In the genomic region with DNA sequence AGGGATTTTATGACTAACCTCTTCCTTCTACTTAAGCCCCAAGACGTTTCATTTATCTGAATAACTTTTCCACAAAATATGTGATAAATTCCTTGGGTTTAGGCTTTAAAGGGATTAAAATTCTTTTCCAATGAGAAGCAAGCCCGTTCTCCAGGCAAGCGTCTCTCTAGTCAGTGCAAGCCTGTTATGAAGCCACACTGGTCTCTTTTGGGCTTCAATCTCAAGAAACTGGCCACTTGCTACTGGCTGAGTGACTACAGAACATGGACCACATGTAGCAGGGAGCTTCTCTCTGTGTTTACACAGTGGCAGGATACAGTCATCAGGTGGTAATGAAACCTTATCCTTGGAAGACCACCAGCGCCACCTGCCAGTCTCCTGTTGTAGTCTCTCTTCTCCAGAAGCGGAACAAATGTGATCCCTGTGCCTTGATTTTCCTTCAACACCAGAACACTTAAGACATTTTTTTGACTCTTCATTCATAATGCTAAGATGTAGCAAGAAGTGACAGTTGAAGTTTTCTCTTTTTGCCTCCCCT, we compare ENCODE assay signal across 8 mouse cellular contexts.
DNase-seq lines count a peak whose midpoint lies in the region; ATAC-seq and TF ChIP-seq lines count a peak whose summit lies in the region.
"Had no signal": no experiment of that assay in that cellular context is flagged by ENCODE, and none has a peak within 500 bp of the region (broad histone marks: within the 10 kb centered on the region; RNA-seq: fewer than 3 reads in every experiment).

No protein-coding gene starts in this region.

- no peak; the same call in 1 of the 2 replicates for ATAC-seq in midbrain, embryonic 14.5 days (ENCODE audit: low FRiP score, low TSS enrichment)

- H3K27me3 ChIP-seq in embryonic facial prominence, embryonic 10.5 days (replicated peaks; ENCODE audit: low read depth, poor library complexity, severe bottlenecking): no peaks in the 10 kb centered on the region
- no peaks in the 10 kb centered on the region for H3K27me3 ChIP-seq in midbrain, embryonic 14.5 days (ENCODE audit: control insufficient read depth, insufficient read depth, low read length)

- H3K4me3 ChIP-seq in layer of hippocampus, adult 2 months: no peak overlapping the region
- no peak overlapping the region for H3K4me3 ChIP-seq in embryonic facial prominence, embryonic 10.5 days
- H3K4me3 ChIP-seq in midbrain, embryonic 14.5 days (replicated peaks; ENCODE audit: low read depth, low read length): no peak overlapping the region
- H3K4me3 ChIP-seq: myocyte had no signal

- DNase-seq in layer of hippocampus, adult 2 months (ENCODE audit: low spot score in 2 of 2): peak in 1 of 2 experiments; percentile 41
- DNase-seq in layer of hippocampus, adult 8-10 months (ENCODE audit: low spot score in 2 of 2): no peak
- DNase-seq in Muller cell, postnatal 12 days (ENCODE audit: inconsistent ontology term): peak; percentile 65
- peak; percentile 37 for DNase-seq in embryonic facial prominence, embryonic 10.5 days (ENCODE audit: low spot score)
- DNase-seq in midbrain, embryonic 14.5 days: peak; percentile 59
- DNase-seq in adrenal gland, adult 2 months: no peak
- DNase-seq in lung, postnatal 4 days: no peak

- WGBS in embryonic facial prominence, embryonic 10.5 days: 59% methylated on average over 5 of the region's 5 CpGs
- WGBS in midbrain, embryonic 14.5 days: 37% methylated on average over 5 of the region's 5 CpGs

- no peaks in the 10 kb centered on the region for H3K36me3 ChIP-seq in embryonic facial prominence, embryonic 10.5 days (replicated peaks)
- H3K36me3 ChIP-seq in midbrain, embryonic 14.5 days (ENCODE audit: control insufficient read depth, insufficient read depth, low read length): no peaks in the 10 kb centered on the region

- peak; percentile 73 for TF ChIP-seq CTCF in layer of hippocampus, adult 2 months (conservative IDR thresholded peaks at IDR 0.05)

- peaks cover under 1% of the 10 kb centered on the region; the same call in 1 of the 2 replicates for H3K4me1 ChIP-seq in embryonic facial prominence, embryonic 10.5 days
- H3K4me1 ChIP-seq in midbrain, embryonic 14.5 days (ENCODE audit: control insufficient read depth, insufficient read depth, low read length): no peaks in the 10 kb centered on the region

- H3K4me2 ChIP-seq in midbrain, embryonic 14.5 days (ENCODE audit: low read length): no peak overlapping the region

- no peak overlapping the region for H3K27ac ChIP-seq in layer of hippocampus, adult 2 months
- no peak overlapping the region for H3K27ac ChIP-seq in embryonic facial prominence, embryonic 10.5 days (replicated peaks)
- no peak overlapping the region for H3K27ac ChIP-seq in midbrain, embryonic 14.5 days (replicated peaks; ENCODE audit: low read depth, low read length)

- H3K9me3 ChIP-seq in embryonic facial prominence, embryonic 10.5 days: no peaks in the 10 kb centered on the region
- H3K9me3 ChIP-seq in midbrain, embryonic 14.5 days (ENCODE audit: control insufficient read depth, low read length): no peaks in the 10 kb centered on the region

- H3K9ac ChIP-seq in midbrain, embryonic 14.5 days (replicated peaks; ENCODE audit: low read length): no peak overlapping the region

Comparison
In these comparisons a context has a peak if more than half of its experiments do, and no peak if none do; other contexts are left out.
1. DNase-seq: peak in Muller cell, postnatal 12 days (single experiment), embryonic facial prominence, embryonic 10.5 days (single experiment) and midbrain, embryonic 14.5 days (single experiment); none in layer of hippocampus, adult 8-10 months (0 of 2), adrenal gland, adult 2 months (single experiment) and lung, postnatal 4 days (0 of 2).